Mouse (Mus musculus) neural tube, embryonic 11.5 days (tissue): Measurements from ENCODE around the gene Tfpt. TPM values are rescaled to one million over a fixed set of nuclear protein-coding genes. Genes with fewer than 3 reads are reported as not detected.
"Not testable (repeated sequence)": the region's sequence is repeated elsewhere in the genome, so short reads cannot be mapped to it uniquely, and the experiment has no call there.

Source experiments
- ATAC-seq: fragments of 200-750 bp; cut with Nextera tagmentation; 2 replicates; pipeline ENCODE4 v1.8.0; 2017; ENCODE audit warnings: moderate number of reproducible peaks, mild to moderate bottlenecking, moderate TSS enrichment, moderate library complexity; ENCODE audit not compliant: insufficient read depth, low FRiP score, low TSS enrichment
- DNase-seq: peaks from one replicate; pipeline ENCODE4 v3.0.0-alpha.2; 2015; ENCODE audit warnings: low spot score
- H3K27ac ChIP-seq: fragments of 300-500 bp; sonication (generic); 2 replicates; pipeline ENCODE4 v1.5.1; 2014; ENCODE audit warnings: low read depth, mild to moderate bottlenecking, low read length
- H3K27me3 ChIP-seq: fragments of 300-500 bp; sonication (generic); 2 replicates; pipeline ENCODE4 v1.6.1; 2014; ENCODE audit warnings: mild to moderate bottlenecking, low read length, mixed read lengths; ENCODE audit not compliant: control insufficient read depth, insufficient read depth
- H3K36me3 ChIP-seq: fragments of 300-500 bp; sonication (generic); 2 replicates; pipeline ENCODE4 v1.6.1; 2014; ENCODE audit warnings: mild to moderate bottlenecking, low read length, moderate library complexity, mixed read lengths; ENCODE audit not compliant: control insufficient read depth, insufficient read depth
- H3K4me1 ChIP-seq: fragments of 300-500 bp; sonication (generic); 2 replicates; pipeline ENCODE4 v1.6.1; 2014; ENCODE audit warnings: low read length, mixed read lengths; ENCODE audit not compliant: control insufficient read depth, insufficient read depth
- H3K4me2 ChIP-seq: fragments of 300-500 bp; sonication (generic); 2 replicates; pipeline ENCODE4 v1.6.1; 2014; ENCODE audit warnings: low read depth, mild to moderate bottlenecking, moderate library complexity
- H3K4me3 ChIP-seq: fragments of 300-500 bp; sonication (generic); 2 replicates; pipeline ENCODE4 v1.5.1; 2014; ENCODE audit warnings: low read depth, low read length
- H3K9ac ChIP-seq: fragments of 300-500 bp; sonication (generic); 2 replicates; pipeline ENCODE4 v1.6.1; 2014; ENCODE audit warnings: mild to moderate bottlenecking, low read length
- H3K9me3 ChIP-seq: fragments of 300-500 bp; sonication (generic); 2 replicates; pipeline ENCODE4 v1.6.1; 2016; ENCODE audit warnings: low read length; ENCODE audit not compliant: control insufficient read depth
- WGBS: fragments of 180-500 bp; shearing (Covaris S2); extraction: QIAGEN DNeasy Blood & Tissue Kit; methylation state at CpG from one replicate; pipeline ENCODE4 v1.1.7; 2014; 5-methylcytosine and 5-hydroxymethylcytosine counted together
- polyA plus RNA-seq: library from polyadenylated mRNA; unstranded; fragments of >200 nt; fragmentation: Nextera tagmentation; extraction: Ambion mirVana; gene quantifications from 2 replicates; pipeline ENCODE4 v1.2.1, GENCODE M21; 2014

Tfpt gene
- polyA plus RNA-seq, 1 experiment from 2014 or later = 36.7 TPM

DNA sequence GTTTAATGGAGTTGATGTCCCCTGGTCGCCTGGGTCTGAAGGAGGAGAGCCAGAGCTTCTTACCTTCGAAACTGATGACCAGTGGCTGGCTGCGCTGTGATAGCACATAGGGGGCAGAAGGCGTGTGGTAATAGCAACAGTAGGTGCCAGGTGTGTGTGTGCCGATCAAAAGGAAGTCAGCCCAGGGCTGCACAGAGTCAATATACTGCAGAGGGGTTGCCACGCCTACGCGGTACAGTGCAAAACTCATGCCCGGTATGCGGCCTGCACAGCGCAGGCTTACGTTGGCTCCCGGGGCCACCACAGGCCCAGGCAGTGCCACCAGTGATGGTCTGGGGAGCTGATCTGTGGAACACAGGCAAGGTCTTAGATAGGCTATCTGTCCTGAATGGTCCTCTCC is 18.7 kb downstream of the Tfpt start:
- H3K27ac ChIP-seq = no peak overlapping the region
- DNase-seq (no peak), ATAC-seq (no peak)
- H3K4me1 ChIP-seq = no peaks in the 10 kb centered on the region
- no peaks in the 10 kb centered on the region for H3K9me3 ChIP-seq
- no peaks in the 10 kb centered on the region for H3K27me3 ChIP-seq
- no peak overlapping the region for H3K9ac ChIP-seq
- no peak overlapping the region for H3K4me3 ChIP-seq
- no peak overlapping the region for H3K4me2 ChIP-seq
- 90% methylated on average over 13 of the region's 13 CpGs for WGBS
- no peaks in the 10 kb centered on the region for H3K36me3 ChIP-seq

- Histone ChIP-seq H3K27me3 (no peaks in the 10 kb centered on the region), H3K27ac (no peak overlapping the region), H3K36me3 (no peaks in the 10 kb centered on the region), H3K9ac (no peak overlapping the region), H3K4me3 (no peak overlapping the region), H3K9me3 (no peaks in the 10 kb centered on the region), H3K4me2 (no peak overlapping the region), H3K4me1 (no peaks in the 10 kb centered on the region)
- no peak for DNase-seq
- WGBS = 88% methylated on average over 3 of the region's 3 CpGs
- no peak for ATAC-seq
Observed at GRCm38 (mm10) chr7:3610437-3610836, 19.3 kb downstream of the Tfpt start.

GRCm38 (mm10) chr7:3609082-3609481 is 20.6 kb downstream of the Tfpt start:
- H3K9ac ChIP-seq = no peak overlapping the region
- ATAC-seq (no peak), DNase-seq (no peak)
- H3K4me3 ChIP-seq = no peak overlapping the region
- WGBS = 78% methylated on average over 3 of the region's 3 CpGs
- no peaks in the 10 kb centered on the region for H3K27me3 ChIP-seq
- H3K4me2 ChIP-seq = no peak overlapping the region
- no peaks in the 10 kb centered on the region for H3K9me3 ChIP-seq
- no peaks in the 10 kb centered on the region for H3K36me3 ChIP-seq
- no peak overlapping the region for H3K27ac ChIP-seq
- no peaks in the 10 kb centered on the region for H3K4me1 ChIP-seq

DNA sequence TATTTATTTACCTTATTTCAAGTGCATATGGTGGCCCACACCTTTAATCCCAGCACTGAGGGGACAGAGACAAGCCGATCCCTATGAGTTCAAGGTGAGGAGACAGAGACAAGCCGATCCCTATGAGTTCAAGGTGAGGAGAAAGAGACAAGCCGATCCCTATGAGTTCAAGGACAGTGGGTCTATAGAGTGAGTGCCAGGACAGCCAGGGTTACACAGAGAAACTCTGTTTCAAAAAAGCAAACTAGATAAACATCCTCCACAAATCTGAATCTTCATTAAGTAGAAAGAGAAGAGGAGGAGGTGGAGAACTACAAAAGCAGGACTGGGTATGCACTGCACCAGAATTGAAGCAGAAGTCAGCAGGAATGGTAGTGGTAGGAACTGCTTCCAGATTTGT is 21.1 kb downstream of the Tfpt start:
- 88% methylated on average over 3 of the region's 3 CpGs for WGBS

GRCm38 (mm10) chr7:3607391-3607790 is 22.3 kb downstream of the Tfpt start:
- DNase-seq (no peak), ATAC-seq (no peak)
- Histone ChIP-seq H3K4me2 (no peak overlapping the region), H3K4me1 (no peaks in the 10 kb centered on the region), H3K9ac (no peak overlapping the region), H3K9me3 (no peaks in the 10 kb centered on the region), H3K27ac (no peak overlapping the region), H3K36me3 (no peaks in the 10 kb centered on the region), H3K27me3 (no peaks in the 10 kb centered on the region), H3K4me3 (no peak overlapping the region)
- WGBS = 85% methylated on average over 6 of the region's 6 CpGs

More for the DNA sequence above, 21.1 kb downstream of the Tfpt start:
- no peak overlapping the region for H3K27ac ChIP-seq
- no peak overlapping the region for H3K4me2 ChIP-seq
- ATAC-seq = no peak
- H3K9me3 ChIP-seq = no peaks in the 10 kb centered on the region
- no peaks in the 10 kb centered on the region for H3K36me3 ChIP-seq
- H3K9ac ChIP-seq = no peak overlapping the region
- H3K4me3 ChIP-seq = no peak overlapping the region
- H3K27me3 ChIP-seq = no peaks in the 10 kb centered on the region
- no peaks in the 10 kb centered on the region for H3K4me1 ChIP-seq
- no peak for DNase-seq

GRCm38 (mm10) chr7:3606798-3607197 is 22.9 kb downstream of the Tfpt start:
- H3K9ac ChIP-seq = no peak overlapping the region
- no peak overlapping the region for H3K4me3 ChIP-seq
- WGBS = 15% methylated on average over 2 of the region's 2 CpGs
- H3K27ac ChIP-seq = no peak overlapping the region
- ATAC-seq (no peak), DNase-seq (no peak)
- no peaks in the 10 kb centered on the region for H3K9me3 ChIP-seq
- no peak overlapping the region for H3K4me2 ChIP-seq
- H3K4me1 ChIP-seq = no peaks in the 10 kb centered on the region
- no peaks in the 10 kb centered on the region for H3K27me3 ChIP-seq
- H3K36me3 ChIP-seq = no peaks in the 10 kb centered on the region

GRCm38 (mm10) chr7:3601119-3601518 is 28.6 kb downstream of the Tfpt start:
- no peak overlapping the region for H3K9ac ChIP-seq
- no peak overlapping the region for H3K4me3 ChIP-seq
- DNase-seq (peak; percentile 68), ATAC-seq (no peak; the same call in 1 of the 2 replicates)
- H3K27ac ChIP-seq = no peak overlapping the region
- H3K36me3 ChIP-seq = no peaks in the 10 kb centered on the region
- no peaks in the 10 kb centered on the region for H3K9me3 ChIP-seq
- no peaks in the 10 kb centered on the region for H3K4me1 ChIP-seq
- H3K27me3 ChIP-seq = no peaks in the 10 kb centered on the region
- H3K4me2 ChIP-seq = no peak overlapping the region
- 20% methylated on average over 4 of the region's 4 CpGs for WGBS

DNA sequence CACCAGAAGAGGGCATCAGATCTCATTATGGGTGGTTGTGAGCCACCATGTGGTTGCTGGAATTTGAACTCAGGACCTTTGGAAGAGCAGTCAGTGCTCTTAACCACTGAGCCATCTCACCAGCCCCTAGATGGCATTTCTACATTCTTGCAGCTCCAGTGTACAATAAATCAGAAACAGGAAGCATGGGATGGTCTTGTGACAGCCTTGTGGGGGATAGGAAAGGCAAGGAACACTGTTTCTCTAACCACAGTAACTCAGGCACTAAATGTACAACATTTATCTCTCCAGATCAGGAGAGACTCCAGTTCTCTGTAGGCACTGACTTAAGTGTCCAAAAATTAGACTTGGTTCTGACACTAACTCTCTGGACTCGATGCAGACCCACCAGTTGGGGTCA is 32.0 kb downstream of the Tfpt start:
- H3K4me3 ChIP-seq, H3K4me1 ChIP-seq, H3K9ac ChIP-seq, H3K9me3 ChIP-seq, H3K27me3 ChIP-seq, H3K27ac ChIP-seq, H3K36me3 ChIP-seq, H3K4me2 ChIP-seq, ATAC-seq, DNase-seq: not testable (repeated sequence)
- WGBS = 63% methylated on average over 1 of the region's 1 CpGs

- Histone ChIP-seq H3K36me3 (no peaks in the 10 kb centered on the region), H3K27me3 (no peaks in the 10 kb centered on the region), H3K4me2 (no peak overlapping the region), H3K9ac (no peak overlapping the region), H3K4me3 (no peak overlapping the region), H3K4me1 (no peaks in the 10 kb centered on the region), H3K9me3 (no peaks in the 10 kb centered on the region), H3K27ac (no peak overlapping the region)
- ATAC-seq (no peak), DNase-seq (no peak)
- WGBS = 24% methylated on average over 9 of the region's 9 CpGs
Observed at GRCm38 (mm10) chr7:3595146-3595545, 34.6 kb downstream of the Tfpt start.
